Mouse (Mus musculus): ENCODE results near the gene Grm3.

DNA sequence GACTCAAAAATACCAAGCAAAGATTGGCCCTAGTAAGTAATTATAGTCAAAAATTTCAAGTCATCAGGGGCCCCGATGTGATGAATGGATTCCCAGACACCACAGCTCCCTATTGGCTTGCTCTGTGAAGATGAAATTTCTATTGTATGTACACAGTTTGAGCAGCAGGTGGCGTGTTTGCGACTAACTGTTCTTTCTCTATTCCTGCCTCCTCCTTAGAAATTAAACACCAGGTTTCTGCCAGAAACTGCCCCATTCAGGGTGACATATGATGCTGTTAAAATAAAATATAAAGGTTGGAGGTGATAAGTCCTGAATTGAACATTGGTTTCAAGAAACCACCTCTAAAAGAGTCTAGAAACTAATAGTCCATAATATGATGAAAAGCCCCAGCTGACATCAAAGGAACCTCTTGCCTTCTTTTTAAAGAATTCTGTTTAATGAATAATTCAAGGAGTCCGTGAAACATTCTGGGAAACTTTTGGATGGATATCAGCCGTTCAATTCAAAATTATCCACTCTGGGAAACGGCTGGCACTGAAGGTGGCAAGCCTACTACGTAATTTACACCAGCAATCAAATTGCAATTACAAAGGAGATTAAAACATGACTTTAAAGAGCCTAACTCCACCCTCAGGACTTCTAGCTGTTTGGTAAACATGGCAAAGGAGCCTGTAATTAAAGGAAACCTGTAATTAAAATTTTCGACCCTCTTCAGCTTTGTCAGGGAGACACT, 184.0 kb downstream of the Grm3 start:
- no peak for TF ChIP-seq ZKSCAN1 (IDR thresholded peaks at IDR 0.05; ENCODE audit: low read depth, low read length)
- no peak for TF ChIP-seq POLR2A (IDR thresholded peaks at IDR 0.05; ENCODE audit: control insufficient read depth in 1 of 2, insufficient read depth in 1 of 2, low read depth in 1 of 2, low read length in 2 of 2, poor library complexity in 1 of 2)
- no peak for TF ChIP-seq ZC3H11A (IDR thresholded peaks at IDR 0.05; ENCODE audit: low read depth, low read length)
- no peak for TF ChIP-seq MAFK (IDR thresholded peaks at IDR 0.05; ENCODE audit: borderline replicate concordance, low read depth, low read length)
- TF ChIP-seq USF1 (IDR thresholded peaks at IDR 0.05; ENCODE audit: low read depth, low read length): no peak
- TF ChIP-seq E2F4 (IDR thresholded peaks at IDR 0.05; ENCODE audit: borderline replicate concordance, low read depth, low read length): no peak
- TF ChIP-seq POLR2AphosphoS2 (IDR thresholded peaks at IDR 0.05; ENCODE audit: low read length): no peak
- peak in 1 of 3 experiments; percentile 19; a peak in 1 of 6 replicates for TF ChIP-seq CTCF (IDR thresholded peaks at IDR 0.05 in 2 of 3, conservative IDR thresholded peaks at IDR 0.05 in 1 of 3; ENCODE audit: control insufficient read depth in 1 of 3, insufficient read depth in 1 of 3, low read depth in 2 of 3, low read length in 3 of 3, poor library complexity in 1 of 3, severe bottlenecking in 1 of 3)
- no peak for TF ChIP-seq MYC (IDR thresholded peaks at IDR 0.05; ENCODE audit: low read depth, low read length)
- no peak for TF ChIP-seq ZNF384 (IDR thresholded peaks at IDR 0.05; ENCODE audit: low read depth, low read length)
- no peak for TF ChIP-seq MAX (IDR thresholded peaks at IDR 0.05; ENCODE audit: low read length)
- TF ChIP-seq TCF12 (IDR thresholded peaks at IDR 0.05; ENCODE audit: low read depth, low read length): no peak
- no peak for TF ChIP-seq MEF2A (IDR thresholded peaks at IDR 0.05; ENCODE audit: extremely low read depth, insufficient replicate concordance, low read depth, low read length, poor library complexity, severe bottlenecking)
- TF ChIP-seq JUND (IDR thresholded peaks at IDR 0.05; ENCODE audit: low read depth, low read length): no peak

Data from MEL (cell line).